Mouse (Mus musculus) brown adipose tissue, adult 24 weeks (tissue): ENCODE data around the gene Trpd52l3. TPM values are rescaled to one million over a fixed set of nuclear protein-coding genes. Genes with fewer than 3 reads are reported as not detected.

Experiments
- H3K27ac ChIP-seq: fragments of 200-500 bp; replicated peaks from 2 replicates; pipeline ENCODE4 v1.5.1; 2012; ENCODE audit warnings: low read depth, mild to moderate bottlenecking, low read length
- H3K4me1 ChIP-seq: fragments of 200-500 bp; 2 replicates; pipeline ENCODE4 v1.6.1; 2012; ENCODE audit warnings: low read length, mixed read lengths; ENCODE audit not compliant: control insufficient read depth, insufficient read depth, insufficient read length
- H3K4me3 ChIP-seq: fragments of 200-500 bp; 2 replicates; pipeline ENCODE4 v1.5.1; 2012; ENCODE audit warnings: low read depth, mild to moderate bottlenecking, low read length, moderate library complexity; ENCODE audit not compliant: insufficient read depth
- polyA plus RNA-seq: library from polyadenylated mRNA; stranded (reverse); fragments of >200 nt; gene quantifications from 2 replicates; pipeline ENCODE4 v1.2.4, GENCODE M21; 2012; ENCODE audit not compliant: missing spikeins, insufficient read depth, insufficient read length

The Trpd52l3 gene
- polyA plus RNA-seq, 1 experiment, result not detected

GRCm38 (mm10) chr19:30050584-30050983 is 47.0 kb downstream of the Trpd52l3 start:
- no peak overlapping the region for H3K27ac ChIP-seq

GRCm38 (mm10) chr19:30051479-30051878 is 47.9 kb downstream of the Trpd52l3 start:
- H3K4me3 ChIP-seq, result no peak overlapping the region
- no peak overlapping the region for H3K27ac ChIP-seq
- no peaks in the 10 kb centered on the region; the same call in 1 of the 2 replicates for H3K4me1 ChIP-seq

More at GRCm38 (mm10) chr19:30050584-30050983, 47.0 kb downstream of the Trpd52l3 start:
- Histone ChIP-seq H3K4me3 (no peak overlapping the region), H3K4me1 (no peaks in the 10 kb centered on the region; the same call in 1 of the 2 replicates)

GRCm38 (mm10) chr19:30054218-30054617 is 50.6 kb downstream of the Trpd52l3 start:
- H3K4me1 ChIP-seq, result no peaks in the 10 kb centered on the region; the same call in 1 of the 2 replicates
- H3K27ac ChIP-seq, result no peak overlapping the region
- no peak overlapping the region for H3K4me3 ChIP-seq

Other genes with a start within 250 kb of the Trpd52l3 start
- gene 9930021J03Rik, start 197.8 kb upstream of the Trpd52l3 start, polyA plus RNA-seq, result 7.3 and 11.4 TPM in 2 replicates
- 7.3 and 12.5 TPM in 2 replicates for gene Ranbp6, start 190.8 kb upstream of the Trpd52l3 start, polyA plus RNA-seq
- 1.3 and 7.2 TPM in 2 replicates for gene Il33, start 78.7 kb upstream of the Trpd52l3 start, polyA plus RNA-seq
- 13.2 and 19.0 TPM in 2 replicates for gene Uhrf2, start 26.7 kb downstream of the Trpd52l3 start, polyA plus RNA-seq
- gene Gldc, start 171.6 kb downstream of the Trpd52l3 start, polyA plus RNA-seq, result 0.29 and 0.44 TPM in 2 replicates
- gene Mbl2, start 229.2 kb downstream of the Trpd52l3 start, polyA plus RNA-seq, result not detected in 2 replicates